Mouse (Mus musculus): ENCODE results near the gene C1qtnf1.
A peak's percentile ranks its signal among the peaks of the same experiment; 100 is the strongest.

DNA sequence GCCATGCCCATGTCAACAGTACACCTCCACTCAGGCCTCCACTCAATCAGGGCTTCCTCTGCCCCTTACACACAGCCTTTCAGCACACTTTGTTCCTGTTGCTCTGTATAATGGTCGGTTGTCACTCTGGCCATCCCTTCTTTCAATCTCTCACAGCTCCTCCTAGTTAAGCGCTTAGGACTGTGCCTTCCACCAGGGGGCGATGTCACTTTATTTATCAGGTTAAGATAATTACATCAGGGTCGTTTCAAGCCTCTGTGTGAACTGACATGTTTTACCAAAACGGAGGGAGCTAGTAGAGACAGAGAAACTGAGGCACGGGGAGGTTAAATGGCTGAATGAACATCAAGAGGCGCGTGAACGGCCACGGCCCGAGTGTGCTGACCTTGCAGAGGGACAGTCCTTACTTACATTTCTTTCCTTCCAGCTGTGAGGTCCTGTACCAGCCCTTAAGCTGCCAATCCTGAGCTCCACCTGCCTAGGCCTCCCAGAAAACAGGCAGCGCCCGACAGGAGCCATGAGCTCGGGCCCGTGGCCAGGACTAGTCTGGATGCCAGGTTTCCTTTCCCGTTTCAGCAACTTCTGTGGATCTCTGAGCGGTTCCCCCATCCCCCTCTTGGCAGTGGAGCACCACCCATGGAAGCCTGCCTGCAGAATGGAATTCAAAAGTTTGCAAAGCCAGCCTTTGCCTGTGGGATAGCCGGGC is 4.6 kb upstream of the C1qtnf1 start:
- TF ChIP-seq CTCF (IDR thresholded peaks at IDR 0.05; ENCODE audit: low read depth, low read length) (peak; percentile 38), POLR2A (IDR thresholded peaks at IDR 0.05; ENCODE audit: extremely low read depth, insufficient read depth, low read length) (no peak)

All from liver, adult 2 months (tissue).